Mouse (Mus musculus) frontal cortex, adult 2 months (tissue): ENCODE measurements around the gene Hsd11b1. TPM values are rescaled to one million over a fixed set of nuclear protein-coding genes. Genes with fewer than 3 reads are reported as not detected.
"Not testable (repeated sequence)": the region's sequence is repeated elsewhere in the genome, so short reads cannot be mapped to it uniquely, and the experiment has no call there.

Experiments
- DNase-seq, 2 experiments: peaks; one replicate each; pipeline ENCODE4 v3.0.0; 2022; ENCODE audit warnings: low spot score in 1 of 2; ENCODE audit errors: extremely low spot score in 1 of 2
- polyA plus RNA-seq: library from polyadenylated mRNA; depleted of rRNA; stranded (reverse); fragments of >200 nt; gene quantifications from 2 replicates; pipeline ENCODE4 v1.2.3, GENCODE M21; 2012

Gene Hsd11b1
- polyA plus RNA-seq, 1 experiment = 21.0 TPM

GRCm38 (mm10) chr1:193281344-193281743 lies 17.5 kb upstream of the Hsd11b1 start:
- DNase-seq = no peak

- no peak for DNase-seq
Observed at GRCm38 (mm10) chr1:193279492-193279891, 15.6 kb upstream of the Hsd11b1 start.

- no peak for DNase-seq
Observed at GRCm38 (mm10) chr1:193278414-193279045, 14.7 kb upstream of the Hsd11b1 start.

GRCm38 (mm10) chr1:193274407-193275071 lies 10.7 kb upstream of the Hsd11b1 start:
- no peak for DNase-seq

- peak; percentile 36 to 63 for DNase-seq
Observed at GRCm38 (mm10) chr1:193272916-193273601, 9.2 kb upstream of the Hsd11b1 start, which contains the start of gene G0s2. Gene G0s2 (minus strand): TSS chr1:193273217.

GRCm38 (mm10) chr1:193272137-193272915 lies 8.5 kb upstream of the Hsd11b1 start:
- peak in 1 of 2 experiments; percentile 25 for DNase-seq

GRCm38 (mm10) chr1:193270965-193271763 lies 7.3 kb upstream of the Hsd11b1 start:
- no peak for DNase-seq

- DNase-seq = no peak
Observed at GRCm38 (mm10) chr1:193265734-193266133, 1.9 kb upstream of the Hsd11b1 start.

- DNase-seq = no peak
Observed at GRCm38 (mm10) chr1:193263026-193263907, 608 bp downstream of the Hsd11b1 start.

GRCm38 (mm10) chr1:193261897-193262548 lies 1.9 kb downstream of the Hsd11b1 start:
- no peak for DNase-seq

GRCm38 (mm10) chr1:193259559-193259958 lies 4.3 kb downstream of the Hsd11b1 start:
- no peak for DNase-seq

GRCm38 (mm10) chr1:193256621-193257098 lies 7.2 kb downstream of the Hsd11b1 start:
- DNase-seq = peak in 1 of 2 experiments; percentile 13

GRCm38 (mm10) chr1:193256289-193256577 lies 7.6 kb downstream of the Hsd11b1 start:
- DNase-seq = no peak

GRCm38 (mm10) chr1:193255488-193256288 lies 8.2 kb downstream of the Hsd11b1 start:
- DNase-seq = peak in 1 of 2 experiments; percentile 89

- no peak for DNase-seq
Observed at GRCm38 (mm10) chr1:193255032-193255431, 8.8 kb downstream of the Hsd11b1 start.

- not testable (repeated sequence) for DNase-seq
Observed at GRCm38 (mm10) chr1:193253895-193254294, 10.0 kb downstream of the Hsd11b1 start.

GRCm38 (mm10) chr1:193252616-193253015 lies 11.3 kb downstream of the Hsd11b1 start:
- no peak for DNase-seq

- DNase-seq = no peak
Observed at GRCm38 (mm10) chr1:193251386-193251785, 12.5 kb downstream of the Hsd11b1 start.
